Mouse (Mus musculus) olfactory bulb, adult 2 months (tissue): ENCODE data around the gene Akap6.

ENCODE experiments used
- CTCF ChIP-seq: fragments of 200-500 bp; IDR thresholded peaks from 2 replicates; pipeline ENCODE4 v1.5.1; 2012; ENCODE audit warnings: low read depth, mild to moderate bottlenecking, low read length, moderate library complexity; ENCODE audit not compliant: insufficient read depth
- POLR2A ChIP-seq: fragments of 200-500 bp; IDR thresholded peaks from 2 replicates; pipeline ENCODE4 v1.6.1; 2012; ENCODE audit warnings: mild to moderate bottlenecking, low read depth, low read length, moderate library complexity; ENCODE audit not compliant: insufficient read depth

- TF ChIP-seq CTCF (no peak), POLR2A (no peak)
These were observed 242.8 kb downstream of the Akap6 start for GRCm38 (mm10) chr12:52941941-52942340.
